Comparison of ENCODE assay signal across 19 mouse cellular contexts in genomic region chr15:61610662-61611061, GRCm38 (mm10).
"Had no signal": no experiment of that assay in that cellular context is flagged by ENCODE, and none has a peak within 500 bp of the region (broad histone marks: within the 10 kb centered on the region; RNA-seq: fewer than 3 reads in every experiment).

No protein-coding gene starts in this region.

- H3K36me3 ChIP-seq: liver, embryonic 13.5 days; liver, embryonic 15.5 days; midbrain, embryonic 13.5 days; midbrain, embryonic 15.5 days; neural tube, embryonic 13.5 days; neural tube, embryonic 15.5 days had no signal

- H3K27me3 ChIP-seq: liver, embryonic 13.5 days; liver, embryonic 15.5 days; megakaryocyte, embryonic 14.5 days; midbrain, embryonic 13.5 days; midbrain, embryonic 15.5 days; neural tube, embryonic 13.5 days; neural tube, embryonic 15.5 days had no signal

- DNase-seq: liver; liver, embryonic 13.5 days; liver, postnatal 0 days; right cerebral cortex, adult 18-20 months; right cerebral cortex, postnatal 25 days; right cerebral cortex, postnatal 4 days; spleen, adult 18-20 months; thymus, adult 18-20 months; thymus, postnatal 14 days; thymus, postnatal 36 days had no signal

- H3K4me3 ChIP-seq: liver, embryonic 13.5 days; liver, embryonic 15.5 days; megakaryocyte, embryonic 14.5 days; midbrain, embryonic 13.5 days; midbrain, embryonic 15.5 days; neural tube, embryonic 13.5 days; neural tube, embryonic 15.5 days had no signal

- H3K9ac ChIP-seq: liver, embryonic 13.5 days; liver, embryonic 15.5 days; liver, postnatal 0 days; midbrain, embryonic 13.5 days; midbrain, embryonic 15.5 days; neural tube, embryonic 13.5 days; neural tube, embryonic 15.5 days had no signal

- H3K4me2 ChIP-seq: liver, embryonic 11.5 days; liver, embryonic 13.5 days; liver, embryonic 15.5 days; midbrain, embryonic 11.5 days; midbrain, embryonic 13.5 days; midbrain, embryonic 15.5 days; neural tube, embryonic 13.5 days; neural tube, embryonic 15.5 days had no signal

- ATAC-seq: liver, postnatal 0 days; midbrain, embryonic 13.5 days; midbrain, embryonic 15.5 days had no signal

- H3K9me3 ChIP-seq: liver, embryonic 13.5 days; liver, embryonic 15.5 days; midbrain, embryonic 13.5 days; midbrain, embryonic 15.5 days; neural tube, embryonic 13.5 days; neural tube, embryonic 15.5 days had no signal

- H3K4me1 ChIP-seq: liver, embryonic 13.5 days; liver, embryonic 15.5 days; megakaryocyte, embryonic 14.5 days; midbrain, embryonic 13.5 days; midbrain, embryonic 15.5 days; neural tube, embryonic 13.5 days; neural tube, embryonic 15.5 days had no signal

- H3K27ac ChIP-seq: liver, embryonic 13.5 days; liver, embryonic 15.5 days; macrophage; midbrain, embryonic 13.5 days; midbrain, embryonic 15.5 days; neural tube, embryonic 13.5 days; neural tube, embryonic 15.5 days had no signal
